Mouse (Mus musculus): ENCODE measurements around the gene Mcf2l. TPM values are rescaled to one million over a fixed set of nuclear protein-coding genes. Genes with fewer than 3 reads are reported as not detected.

Gene Mcf2l
- polyA plus RNA-seq, 3 experiments from 2014 or later, result 0.51 TPM; not detected in 2

Other genes with a start within 250 kb of the Mcf2l start
- 10 to 100 TPM; 36.2 to 52.4 (median 49.1) TPM for gene Tubgcp3, start 201.6 kb upstream of the Mcf2l start, polyA plus RNA-seq (2017; shearing (Covaris generic))
- 1 to 10 TPM; 4.4 to 8.4 (median 5.9) TPM for gene Atp11a, start 116.8 kb upstream of the Mcf2l start, polyA plus RNA-seq (2017; shearing (Covaris generic))
- not detected for gene F7, start 152.2 kb downstream of the Mcf2l start, polyA plus RNA-seq (2017; shearing (Covaris generic))
- gene F10, start 163.5 kb downstream of the Mcf2l start, polyA plus RNA-seq (2017; shearing (Covaris generic)), result not detected
- 1 to 10 TPM; 2.2 to 3.4 (median 2.5) TPM for gene Proz, start 187.1 kb downstream of the Mcf2l start, polyA plus RNA-seq (2017; shearing (Covaris generic))
- 10 to 100 TPM; 40.3 to 43.9 (median 41.1) TPM for gene Pcid2, start 231.7 kb downstream of the Mcf2l start, polyA plus RNA-seq (2017; shearing (Covaris generic))
- 10 to 100 TPM; 15.3 to 20.1 (median 16.9) TPM for gene Cul4a, start 231.8 kb downstream of the Mcf2l start, polyA plus RNA-seq (2017; shearing (Covaris generic))